Mouse (Mus musculus) olfactory bulb, adult 2 months (tissue): ENCODE measurements around the gene Nprl3.

Experiments used
- CTCF ChIP-seq: fragments of 200-500 bp; IDR thresholded peaks from 2 replicates; pipeline ENCODE4 v1.5.1; 2012; ENCODE audit warnings: low read depth, mild to moderate bottlenecking, low read length, moderate library complexity; ENCODE audit not compliant: insufficient read depth
- POLR2A ChIP-seq: fragments of 200-500 bp; IDR thresholded peaks from 2 replicates; pipeline ENCODE4 v1.6.1; 2012; ENCODE audit warnings: mild to moderate bottlenecking, low read depth, low read length, moderate library complexity; ENCODE audit not compliant: insufficient read depth

DNA sequence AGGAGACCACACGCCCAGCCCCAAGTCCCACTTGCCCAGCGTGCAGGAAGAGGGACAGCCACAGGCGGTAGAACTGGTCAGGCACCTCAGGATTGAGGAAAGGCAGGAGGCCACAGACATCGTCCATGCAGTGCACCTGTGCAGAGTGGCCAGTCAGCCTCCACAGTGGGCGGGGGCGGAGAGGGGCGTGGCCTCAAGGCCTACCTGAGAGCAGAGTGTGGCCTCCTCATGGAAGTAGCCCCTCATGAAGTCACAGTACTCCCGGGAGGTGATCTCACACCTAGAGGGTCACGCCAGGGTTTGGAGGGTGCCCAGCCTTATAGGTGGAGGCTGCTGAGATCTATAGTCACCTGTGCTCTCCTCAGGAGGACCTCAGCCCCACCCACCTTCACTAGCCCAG lies 56.9 kb downstream of the Nprl3 start:
- TF ChIP-seq POLR2A (no peak), CTCF (no peak)
